Mouse (Mus musculus): ENCODE data around the gene Usp49. TPM values are rescaled to one million over a fixed set of nuclear protein-coding genes. Genes with fewer than 3 reads are reported as not detected.
A peak's percentile ranks its signal among the peaks of the same experiment; 100 is the strongest.
"Not testable (repeated sequence)": the region's sequence is repeated elsewhere in the genome, so short reads cannot be mapped to it uniquely, and the experiment has no call there.

Usp49 gene
- polyA plus RNA-seq, 1 experiment from 2014 or later, result 5.6 TPM

DNA sequence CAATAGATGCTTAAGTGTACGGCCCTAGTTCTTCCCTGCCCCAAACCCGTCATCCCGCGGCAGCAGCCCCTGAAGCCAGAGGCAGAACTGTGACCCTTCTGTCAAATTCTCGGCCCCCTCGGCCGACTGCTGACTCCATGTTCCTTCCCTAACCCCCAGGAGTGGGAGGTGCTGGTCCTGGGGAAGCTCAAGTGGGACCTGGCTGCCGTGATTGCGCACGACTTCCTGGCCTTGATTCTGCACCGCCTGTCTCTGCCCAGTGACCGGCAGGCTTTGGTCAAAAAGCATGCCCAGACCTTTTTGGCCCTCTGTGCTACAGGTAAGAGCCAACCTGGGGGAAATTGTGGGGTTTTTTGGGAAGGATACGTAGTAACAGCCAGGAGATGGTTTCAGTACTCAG lies 33.2 kb upstream of the Usp49 start:
- WGBS, result 58% methylated on average over 13 of the region's 13 CpGs
- Histone ChIP-seq H3K27ac (peak overlapping the region; percentile 99; the same call in 1 of the 2 replicates), H3K4me1 (peaks cover 37% of the 10 kb centered on the region), H3K36me3 (peaks cover 57% of the 10 kb centered on the region), H3K9ac (peak overlapping the region; percentile 96), H3K27me3 (no peaks in the 10 kb centered on the region), H3K9me3 (no peaks in the 10 kb centered on the region), H3K4me2 (replicated peaks) (peak overlapping the region; percentile 89), H3K4me3 (peak overlapping the region; percentile 96)
- no peak for ATAC-seq (ENCODE audit: low FRiP score, low read depth)

GRCm38 (mm10) chr17:47597838-47598579 lies 32.5 kb upstream of the Usp49 start:
- Histone ChIP-seq H3K9me3 (no peaks in the 10 kb centered on the region), H3K9ac (peak overlapping the region; percentile 96), H3K4me1 (peaks cover 32% of the 10 kb centered on the region), H3K27ac (peak overlapping the region; percentile 99; the same call in 1 of the 2 replicates), H3K4me3 (peak overlapping the region; percentile 96; the same call in 1 of the 2 replicates), H3K27me3 (no peaks in the 10 kb centered on the region), H3K36me3 (peaks cover 63% of the 10 kb centered on the region), H3K4me2 (replicated peaks) (peak overlapping the region; percentile 89)
- ATAC-seq (ENCODE audit: low FRiP score, low read depth), result no peak
- 23% methylated on average over 10 of the region's 10 CpGs for WGBS

DNA sequence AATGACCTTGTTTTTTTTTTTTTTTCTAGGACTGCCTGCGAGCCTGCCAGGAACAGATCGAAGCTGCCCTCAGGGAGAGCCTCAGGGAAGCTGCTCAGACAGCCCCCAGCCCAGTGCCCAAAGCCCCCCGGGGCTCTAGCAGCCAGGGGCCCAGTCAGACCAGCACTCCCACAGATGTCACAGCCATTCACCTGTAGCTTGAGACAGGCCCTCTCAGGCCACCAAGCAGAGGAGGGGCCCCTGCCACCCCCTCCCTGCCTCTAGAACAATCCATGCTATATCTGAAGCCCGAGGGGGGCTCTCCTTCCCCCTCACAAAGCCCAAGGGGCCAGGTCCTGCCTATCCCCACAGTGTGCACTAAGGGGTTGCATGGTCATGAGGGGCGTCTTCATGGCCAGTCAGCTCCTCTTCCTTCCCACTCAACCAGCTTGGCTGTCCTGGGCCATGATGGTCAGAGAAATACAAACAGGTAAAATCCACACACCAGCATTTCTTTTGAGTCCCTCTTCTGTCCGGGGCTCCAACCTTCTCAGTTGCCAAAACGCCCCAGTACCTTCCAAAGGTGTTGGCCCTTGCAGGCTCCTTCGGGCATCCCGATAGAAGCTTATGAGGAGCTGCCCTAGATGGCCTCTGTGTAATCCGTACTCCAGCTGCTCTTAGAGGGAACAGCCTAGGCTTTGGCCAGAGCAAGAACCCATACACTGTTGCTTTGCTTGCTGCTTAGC lies 31.7 kb upstream of the Usp49 start:
- not testable (repeated sequence) for H3K4me2 ChIP-seq (replicated peaks); H3K27me3 ChIP-seq; H3K9me3 ChIP-seq; ATAC-seq (ENCODE audit: low FRiP score, low read depth); H3K4me3 ChIP-seq
- Histone ChIP-seq H3K36me3 (peaks cover 66% of the 10 kb centered on the region), H3K9ac (0 out of 2 replicates have a peak overlapping the region, but pooled peaks have one; percentile 8), H3K4me1 (peaks cover 31% of the 10 kb centered on the region), H3K27ac (peak overlapping the region; percentile 40; the same call in 1 of the 2 replicates)
- 90% methylated on average over 10 of the region's 10 CpGs for WGBS

- 74% methylated on average over 11 of the region's 11 CpGs for WGBS
- Histone ChIP-seq H3K4me3 (no peak overlapping the region), H3K27me3 (no peaks in the 10 kb centered on the region), H3K4me1 (peaks cover 31% of the 10 kb centered on the region), H3K9ac (no peak overlapping the region), H3K27ac (peak overlapping the region; percentile 61; the same call in 1 of the 2 replicates), H3K9me3 (no peaks in the 10 kb centered on the region), H3K36me3 (peaks cover 75% of the 10 kb centered on the region), H3K4me2 (replicated peaks) (no peak overlapping the region)
- no peak for ATAC-seq (ENCODE audit: low FRiP score, low read depth)
These were observed 30.8 kb upstream of the Usp49 start for GRCm38 (mm10) chr17:47599511-47600297.

DNA sequence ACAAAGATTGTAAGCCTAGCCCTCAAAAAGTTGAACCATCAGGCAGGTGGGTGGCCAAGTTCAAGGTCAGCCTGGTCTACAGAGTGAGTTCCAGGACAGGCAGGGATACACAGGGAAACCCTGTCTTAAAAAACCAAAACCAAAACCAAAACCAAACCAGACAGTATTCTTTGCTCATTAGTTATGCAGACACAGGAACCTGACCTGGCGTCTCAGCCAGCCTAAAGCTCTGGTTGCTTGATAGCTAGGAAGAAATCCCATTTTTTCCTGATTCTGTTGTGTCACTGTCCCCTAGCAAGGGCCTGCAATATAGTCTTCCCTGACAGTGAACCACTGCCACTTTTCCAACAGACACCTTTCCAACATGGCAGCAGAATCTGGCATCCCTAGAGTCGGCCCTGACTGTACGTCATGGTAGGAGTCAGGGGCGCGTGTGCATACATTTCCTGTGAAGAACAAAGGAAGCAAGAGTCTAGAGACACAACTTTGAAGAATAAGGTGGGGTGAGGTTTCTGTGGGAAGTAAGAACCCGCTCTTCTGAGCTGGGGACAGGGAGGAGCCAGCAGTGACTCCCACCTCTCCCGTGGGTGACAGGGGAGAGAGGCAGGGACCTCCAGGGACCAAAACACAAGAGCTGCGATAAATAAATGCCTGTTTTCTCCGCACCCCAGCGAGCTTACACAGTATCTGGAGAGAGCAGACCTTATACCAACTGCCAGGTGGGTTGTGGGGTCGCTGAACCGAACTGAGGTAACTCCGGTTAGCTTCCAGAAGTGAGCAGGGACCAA lies 29.7 kb upstream of the Usp49 start:
- no peaks in the 10 kb centered on the region for H3K27me3 ChIP-seq
- H3K4me3 ChIP-seq, result no peak overlapping the region
- H3K36me3 ChIP-seq, result peaks cover 86% of the 10 kb centered on the region
- H3K9me3 ChIP-seq, result no peaks in the 10 kb centered on the region
- H3K4me2 ChIP-seq (replicated peaks), result no peak overlapping the region
- H3K27ac ChIP-seq, result no peak overlapping the region; the same call in 1 of the 2 replicates
- peaks cover 26% of the 10 kb centered on the region for H3K4me1 ChIP-seq
- no peak overlapping the region for H3K9ac ChIP-seq
- no peak for ATAC-seq (ENCODE audit: low FRiP score, low read depth)
- WGBS, result 88% methylated on average over 13 of the region's 13 CpGs

DNA sequence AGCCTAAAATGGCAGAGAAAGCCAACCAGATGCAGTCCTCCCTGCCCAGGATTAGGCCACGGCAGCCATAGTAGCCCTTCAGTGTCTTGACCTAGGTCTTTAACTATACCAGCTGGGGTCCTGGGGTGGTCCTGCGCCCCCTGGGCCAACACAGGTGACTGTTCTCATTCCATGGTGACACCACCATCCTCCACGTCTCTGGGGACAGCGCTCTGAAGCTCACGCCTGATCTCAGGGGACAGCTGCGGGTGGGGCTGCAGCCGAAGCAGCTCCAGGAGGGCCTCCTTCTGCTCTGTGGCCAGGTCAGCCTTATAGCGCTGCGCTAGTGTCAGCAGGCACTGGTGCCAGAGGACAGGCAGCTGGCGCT lies 29.1 kb upstream of the Usp49 start:
- Histone ChIP-seq H3K4me2 (replicated peaks) (no peak overlapping the region), H3K27ac (no peak overlapping the region), H3K9ac (no peak overlapping the region), H3K36me3 (peaks cover 90% of the 10 kb centered on the region), H3K4me1 (peaks cover 20% of the 10 kb centered on the region), H3K9me3 (no peaks in the 10 kb centered on the region), H3K4me3 (no peak overlapping the region), H3K27me3 (no peaks in the 10 kb centered on the region)
- WGBS, result 88% methylated on average over 10 of the region's 10 CpGs
- ATAC-seq (ENCODE audit: low FRiP score, low read depth), result no peak

- Histone ChIP-seq H3K36me3 (peaks cover 92% of the 10 kb centered on the region), H3K4me2 (replicated peaks) (no peak overlapping the region), H3K9me3 (no peaks in the 10 kb centered on the region), H3K27me3 (no peaks in the 10 kb centered on the region), H3K4me3 (no peak overlapping the region), H3K9ac (no peak overlapping the region), H3K4me1 (peaks cover 11% of the 10 kb centered on the region), H3K27ac (no peak overlapping the region)
- 94% methylated on average over 11 of the region's 11 CpGs for WGBS
- no peak for ATAC-seq (ENCODE audit: low FRiP score, low read depth)
These were observed 28.2 kb upstream of the Usp49 start for GRCm38 (mm10) chr17:47602289-47602688.

DNA sequence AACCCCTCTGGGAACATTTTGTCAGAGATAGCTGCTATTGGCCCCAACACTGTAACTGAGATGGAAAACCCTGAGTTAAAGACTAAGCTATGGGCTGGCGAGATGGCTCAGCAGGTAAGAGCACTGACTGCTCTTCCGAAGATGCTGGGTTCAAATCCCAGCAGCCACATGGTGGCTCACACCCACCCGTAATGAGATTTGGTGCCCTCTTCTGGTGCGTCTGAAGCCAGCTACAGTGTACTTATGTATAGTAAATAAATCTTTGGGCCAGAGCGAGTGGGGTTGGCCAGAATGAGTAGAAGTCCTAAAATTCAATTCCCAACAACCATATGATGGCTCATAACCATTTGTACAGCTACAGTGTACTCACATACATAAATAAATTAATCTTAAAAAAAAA lies 24.3 kb upstream of the Usp49 start:
- Histone ChIP-seq H3K36me3 (peaks cover 73% of the 10 kb centered on the region), H3K9me3 (no peaks in the 10 kb centered on the region), H3K9ac (no peak overlapping the region), H3K4me3 (no peak overlapping the region), H3K4me1 (peaks cover 13% of the 10 kb centered on the region), H3K4me2 (replicated peaks) (no peak overlapping the region), H3K27ac (no peak overlapping the region), H3K27me3 (no peaks in the 10 kb centered on the region)
- 78% methylated on average over 5 of the region's 5 CpGs for WGBS
- ATAC-seq (ENCODE audit: low FRiP score, low read depth), result no peak

DNA sequence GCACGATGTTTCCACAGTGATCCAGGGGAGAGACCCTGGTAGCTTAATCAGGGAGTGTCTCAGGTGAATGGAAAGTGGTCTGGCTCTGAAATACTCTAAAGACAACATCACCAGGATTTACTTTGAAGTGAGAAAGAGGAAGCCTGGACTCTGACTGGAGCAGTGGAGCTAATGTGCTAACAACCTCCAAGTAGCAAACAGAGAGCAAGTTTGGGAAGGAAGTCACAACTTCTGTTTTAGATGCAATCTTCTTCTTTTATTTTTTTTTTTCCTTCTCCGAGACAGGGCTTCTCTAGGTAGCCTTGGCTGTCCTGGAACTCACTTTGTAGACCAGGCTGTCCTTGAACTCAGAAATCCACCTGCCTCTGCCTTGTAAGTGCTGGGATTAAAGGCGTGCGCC lies 21.3 kb upstream of the Usp49 start:
- H3K27ac ChIP-seq, result no peak overlapping the region
- no peaks in the 10 kb centered on the region for H3K9me3 ChIP-seq
- no peaks in the 10 kb centered on the region for H3K27me3 ChIP-seq
- 93% methylated on average over 4 of the region's 4 CpGs for WGBS
- H3K4me2 ChIP-seq (replicated peaks), result no peak overlapping the region
- H3K4me3 ChIP-seq, result no peak overlapping the region
- H3K9ac ChIP-seq, result no peak overlapping the region
- ATAC-seq (ENCODE audit: low FRiP score, low read depth), result no peak
- H3K36me3 ChIP-seq, result peaks cover 59% of the 10 kb centered on the region
- peaks cover 25% of the 10 kb centered on the region for H3K4me1 ChIP-seq

- Histone ChIP-seq H3K4me2 (replicated peaks) (peak within 1 kb of the TSS; percentile 97), H3K27ac (peak within 1 kb of the TSS; percentile 61; the same call in 1 of the 2 replicates), H3K9ac (peak within 1 kb of the TSS; percentile 90), H3K9me3 (no peaks in the 10 kb centered on the region), H3K4me3 (peak within 1 kb of the TSS; percentile 88), H3K27me3 (no peaks in the 10 kb centered on the region), H3K36me3 (peaks cover 58% of the 10 kb centered on the region), H3K4me1 (peaks cover 25% of the 10 kb centered on the region)
- under 1% methylated on average over 59 of the region's 59 CpGs for WGBS
- ATAC-seq (ENCODE audit: low FRiP score, low read depth), result peak; percentile 95
These were observed 19.4 kb upstream of the Usp49 start, which contains the start of the genes Bysl, Med20 and Gm20517 for GRCm38 (mm10) chr17:47610849-47611660. TSS of gene Bysl (minus strand) at chr17:47611492. TSS of gene Med20 (plus strand) at chr17:47611582. TSS of gene Gm20517 (plus strand) at chr17:47611589.

GRCm38 (mm10) chr17:47611661-47611982 lies 18.9 kb upstream of the Usp49 start:
- peaks cover 57% of the 10 kb centered on the region for H3K36me3 ChIP-seq
- H3K27ac ChIP-seq, result no peak overlapping the region
- H3K9ac ChIP-seq, result peak overlapping the region; percentile 90
- ATAC-seq (ENCODE audit: low FRiP score, low read depth), result no peak
- 0% methylated on average over 13 of the region's 13 CpGs for WGBS
- peak overlapping the region; percentile 97 for H3K4me2 ChIP-seq (replicated peaks)
- H3K9me3 ChIP-seq, result no peaks in the 10 kb centered on the region
- H3K4me3 ChIP-seq, result peak overlapping the region; percentile 88
- H3K4me1 ChIP-seq, result peaks cover 25% of the 10 kb centered on the region
- H3K27me3 ChIP-seq, result no peaks in the 10 kb centered on the region
